Mouse (Mus musculus) embryonic facial prominence, embryonic 14.5 days (tissue): Measurements from ENCODE around the gene Hoxc11. TPM values are rescaled to one million over a fixed set of nuclear protein-coding genes. Genes with fewer than 3 reads are reported as not detected.

Experiments
- ATAC-seq: fragments of 200-750 bp; cut with Nextera tagmentation; 2 replicates; pipeline ENCODE4 v1.8.0; 2017; ENCODE audit warnings: low read depth, moderate number of reproducible peaks, moderate TSS enrichment
- DNase-seq: peaks from one replicate; pipeline ENCODE4 v3.0.0-alpha.2; 2015; ENCODE audit warnings: low spot score
- H3K27ac ChIP-seq: fragments of 300-500 bp; sonication (generic); replicated peaks from 2 replicates; pipeline ENCODE4 v1.5.1; 2014; ENCODE audit warnings: low read depth, mild to moderate bottlenecking, low read length, moderate library complexity
- H3K27me3 ChIP-seq: fragments of 300-500 bp; sonication (generic); replicated peaks from 2 replicates; pipeline ENCODE4 v1.6.1; 2014; ENCODE audit warnings: low read length; ENCODE audit not compliant: control insufficient read depth, insufficient read depth
- H3K36me3 ChIP-seq: fragments of 300-500 bp; sonication (generic); 2 replicates; pipeline ENCODE4 v1.6.1; 2014; ENCODE audit warnings: low read length, mixed read lengths; ENCODE audit not compliant: control insufficient read depth, insufficient read depth
- H3K4me1 ChIP-seq: fragments of 300-500 bp; sonication (generic); 2 replicates; pipeline ENCODE4 v1.6.1; 2014; ENCODE audit warnings: antibody characterized with exemption, low read length; ENCODE audit not compliant: control insufficient read depth, insufficient read depth
- H3K4me2 ChIP-seq: fragments of 300-500 bp; sonication (generic); 2 replicates; pipeline ENCODE4 v1.6.1; 2014; ENCODE audit warnings: low read depth, mild to moderate bottlenecking, low read length, moderate library complexity, mixed read lengths
- H3K4me3 ChIP-seq: fragments of 300-500 bp; sonication (generic); 2 replicates; pipeline ENCODE4 v1.5.1; 2014; ENCODE audit warnings: low read depth, mild to moderate bottlenecking, low read length
- H3K9ac ChIP-seq: fragments of 300-500 bp; sonication (generic); 2 replicates; pipeline ENCODE4 v1.6.1; 2014; ENCODE audit warnings: low read depth, mild to moderate bottlenecking, low read length, moderate library complexity, mixed read lengths
- H3K9me3 ChIP-seq: fragments of 300-500 bp; sonication (generic); 2 replicates; pipeline ENCODE4 v1.6.1; 2016; ENCODE audit warnings: low read length; ENCODE audit not compliant: control insufficient read depth
- WGBS: fragments of 180-500 bp; shearing (Covaris S2); extraction: QIAGEN DNeasy Blood & Tissue Kit; methylation state at CpG from one replicate; pipeline ENCODE4 v1.1.7; 2014; 5-methylcytosine and 5-hydroxymethylcytosine counted together
- polyA plus RNA-seq: library from polyadenylated mRNA; unstranded; fragments of >200 nt; fragmentation: Nextera tagmentation; extraction: Ambion mirVana; gene quantifications from 2 replicates; pipeline ENCODE4 v1.2.1, GENCODE M21; 2014

The Hoxc11 gene
- polyA plus RNA-seq, 1 experiment from 2014 or later: not detected

DNA sequence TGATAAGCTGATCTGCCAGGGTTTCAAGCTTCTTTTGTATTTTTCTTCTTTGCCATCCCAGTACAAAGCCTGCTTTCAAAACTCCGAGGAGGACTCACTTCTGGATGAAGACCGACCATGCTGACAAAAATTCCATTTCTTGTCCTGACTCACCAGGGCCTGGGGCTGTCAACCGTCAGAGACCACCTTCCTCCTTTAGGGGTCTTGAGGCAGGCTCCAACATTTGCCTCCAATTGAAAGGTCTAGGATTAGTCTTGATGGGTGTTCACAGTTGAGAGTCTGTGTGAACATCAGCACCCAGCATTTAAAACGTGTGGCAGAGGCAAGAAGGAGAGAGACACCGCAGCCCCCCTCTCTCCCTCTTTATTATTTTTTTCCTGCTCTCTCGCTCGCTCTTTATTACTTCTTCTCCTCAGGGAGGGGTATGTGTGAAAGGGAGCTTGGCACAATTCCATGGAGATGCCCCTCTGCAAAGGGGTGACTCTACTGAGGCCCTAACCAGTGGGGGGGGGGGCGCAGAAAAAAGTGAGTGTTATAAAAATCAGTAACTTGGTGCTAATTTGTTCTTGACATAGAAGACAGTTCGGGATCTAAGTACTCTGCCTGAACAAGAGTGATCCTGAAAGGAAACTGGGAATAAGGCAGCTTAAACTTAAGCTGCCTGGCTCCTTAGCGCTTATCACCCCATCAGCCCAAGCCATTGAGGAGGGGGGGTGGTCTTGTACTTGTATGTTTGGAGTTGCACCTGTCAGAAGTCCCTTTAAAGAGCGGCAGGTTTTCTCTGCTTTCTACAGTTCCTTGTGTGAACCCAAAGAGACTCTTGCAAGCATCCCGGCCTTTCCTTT is 34.7 kb upstream of the Hoxc11 start:
- no peak overlapping the region for H3K27ac ChIP-seq
- peaks cover 97% of the 10 kb centered on the region for H3K27me3 ChIP-seq
- no peak overlapping the region for H3K4me2 ChIP-seq
- 3% methylated on average over 12 of the region's 12 CpGs for WGBS
- H3K4me1 ChIP-seq: no peaks in the 10 kb centered on the region
- H3K9ac ChIP-seq: no peak overlapping the region
- ATAC-seq (no peak), DNase-seq (no peak)
- H3K4me3 ChIP-seq: no peak overlapping the region
- H3K36me3 ChIP-seq: no peaks in the 10 kb centered on the region
- H3K9me3 ChIP-seq: no peaks in the 10 kb centered on the region

- Histone ChIP-seq H3K9ac (no peak overlapping the region), H3K9me3 (no peaks in the 10 kb centered on the region), H3K4me3 (peak overlapping the region; percentile 30), H3K4me1 (no peaks in the 10 kb centered on the region), H3K27ac (no peak overlapping the region), H3K27me3 (peaks cover 100% of the 10 kb centered on the region), H3K4me2 (peak overlapping the region; percentile 35), H3K36me3 (no peaks in the 10 kb centered on the region)
- DNase-seq: peak; percentile 88
- 1% methylated on average over 17 of the region's 20 CpGs for WGBS
- peak; percentile 86 for ATAC-seq
Observed at GRCm38 (mm10) chr15:102920619-102921018, 33.6 kb upstream of the Hoxc11 start.

GRCm38 (mm10) chr15:102921053-102922011 is 32.9 kb upstream of the Hoxc11 start, which contains the start of gene Hoxc13:
Gene Hoxc13, plus strand, starts transcription at chr15:102921103.
- WGBS: 2% methylated on average over 20 of the region's 88 CpGs
- Histone ChIP-seq H3K27ac (no peak within 1 kb of the TSS), H3K4me2 (peak within 1 kb of the TSS; percentile 35), H3K9me3 (no peaks in the 10 kb centered on the region), H3K4me3 (peak within 1 kb of the TSS; percentile 30), H3K27me3 (peaks cover 100% of the 10 kb centered on the region), H3K36me3 (no peaks in the 10 kb centered on the region), H3K4me1 (no peaks in the 10 kb centered on the region), H3K9ac (no peak within 1 kb of the TSS)
- peak; percentile 26 for DNase-seq
- ATAC-seq: peak; percentile 19; the same call in 1 of the 2 replicates

GRCm38 (mm10) chr15:102922012-102922362 is 32.2 kb upstream of the Hoxc11 start:
- no peak overlapping the region for H3K27ac ChIP-seq
- H3K9me3 ChIP-seq: no peaks in the 10 kb centered on the region
- peak overlapping the region; percentile 23; the same call in 1 of the 2 replicates for H3K4me2 ChIP-seq
- no peaks in the 10 kb centered on the region for H3K4me1 ChIP-seq
- ATAC-seq: peak; percentile 82
- peak overlapping the region; percentile 30 for H3K4me3 ChIP-seq
- H3K9ac ChIP-seq: no peak overlapping the region
- H3K36me3 ChIP-seq: no peaks in the 10 kb centered on the region
- 0% methylated on average over 3 of the region's 24 CpGs for WGBS
- peak; percentile 65 for DNase-seq
- peaks cover 100% of the 10 kb centered on the region for H3K27me3 ChIP-seq

- no peak overlapping the region for H3K4me3 ChIP-seq
- no peaks in the 10 kb centered on the region for H3K9me3 ChIP-seq
- H3K4me1 ChIP-seq: no peaks in the 10 kb centered on the region
- no peak overlapping the region for H3K9ac ChIP-seq
- no peak for ATAC-seq
- H3K4me2 ChIP-seq: no peak overlapping the region
- 12% methylated on average over 6 of the region's 6 CpGs for WGBS
- no peak overlapping the region for H3K27ac ChIP-seq
- no peak for DNase-seq
- peaks cover 100% of the 10 kb centered on the region for H3K27me3 ChIP-seq
- H3K36me3 ChIP-seq: no peaks in the 10 kb centered on the region
Observed at GRCm38 (mm10) chr15:102922636-102923500, 31.4 kb upstream of the Hoxc11 start.

GRCm38 (mm10) chr15:102927032-102927645 is 27.1 kb upstream of the Hoxc11 start:
- no peak for ATAC-seq
- H3K4me1 ChIP-seq: no peaks in the 10 kb centered on the region
- no peak overlapping the region for H3K4me3 ChIP-seq
- peaks cover 100% of the 10 kb centered on the region for H3K27me3 ChIP-seq
- no peak overlapping the region for H3K4me2 ChIP-seq
- no peaks in the 10 kb centered on the region for H3K9me3 ChIP-seq
- no peaks in the 10 kb centered on the region for H3K36me3 ChIP-seq
- WGBS: 3% methylated on average over 37 of the region's 40 CpGs
- H3K9ac ChIP-seq: no peak overlapping the region
- no peak overlapping the region for H3K27ac ChIP-seq
- DNase-seq: no peak

GRCm38 (mm10) chr15:102931706-102932358 is 22.4 kb upstream of the Hoxc11 start:
- DNase-seq (no peak), ATAC-seq (no peak)
- Histone ChIP-seq H3K9ac (no peak overlapping the region), H3K9me3 (no peaks in the 10 kb centered on the region), H3K27ac (no peak overlapping the region), H3K4me2 (no peak overlapping the region), H3K27me3 (peaks cover 100% of the 10 kb centered on the region), H3K4me1 (no peaks in the 10 kb centered on the region), H3K36me3 (no peaks in the 10 kb centered on the region), H3K4me3 (no peak overlapping the region)
- WGBS: 2% methylated on average over 23 of the region's 23 CpGs
